Mouse (Mus musculus) myocyte (in vitro differentiated cells): ENCODE data around the gene Nr1h3. TPM values are rescaled to one million over a fixed set of nuclear protein-coding genes. Genes with fewer than 3 reads are reported as not detected.
A peak's percentile ranks its signal among the peaks of the same experiment; 100 is the strongest.

Source experiments
- H3K27me3 ChIP-seq: one replicate; pipeline ENCODE4 v1.6.1; 2011; ENCODE audit not compliant: control insufficient read depth, insufficient read depth, insufficient read length
- H3K36me3 ChIP-seq: one replicate; pipeline ENCODE4 v1.6.1; 2011; ENCODE audit not compliant: control insufficient read depth, insufficient read depth
- H3K4me2 ChIP-seq: one replicate; pipeline ENCODE4 v1.6.1; 2011; ENCODE audit warnings: low read depth, control low read depth
- H3K4me3 ChIP-seq: one replicate; pipeline ENCODE4 v1.5.1; 2011; ENCODE audit warnings: mild to moderate bottlenecking, control low read depth, moderate library complexity
- H3K79me2 ChIP-seq: one replicate; pipeline ENCODE4 v1.6.1; 2011; ENCODE audit not compliant: control insufficient read depth, insufficient read depth
- H3ac ChIP-seq: one replicate; pipeline ENCODE4 v1.6.1; 2011; ENCODE audit not compliant: control insufficient read depth, insufficient read length
- CEBPB ChIP-seq: IDR thresholded peaks from 2 replicates; pipeline ENCODE4 v1.6.1; 2011; ENCODE audit warnings: mild to moderate bottlenecking, moderate library complexity; ENCODE audit not compliant: poor library complexity, insufficient read depth, severe bottlenecking
- E2F4 ChIP-seq: IDR thresholded peaks from one replicate; pipeline ENCODE4 v1.6.1; 2011; ENCODE audit warnings: mild to moderate bottlenecking, control low read depth, moderate library complexity; ENCODE audit not compliant: insufficient read depth
- MAX ChIP-seq: IDR thresholded peaks from one replicate; pipeline ENCODE4 v1.6.1; 2011; ENCODE audit warnings: low read depth, mild to moderate bottlenecking, control low read depth
- MYOD1 ChIP-seq, 3 experiments: IDR thresholded peaks; one replicate each; pipeline ENCODE4 v1.6.1; 2011; ENCODE audit warnings: control low read depth in 2 of 3, low read depth in 2 of 3, mild to moderate bottlenecking in 2 of 3, moderate library complexity in 1 of 3; ENCODE audit not compliant: insufficient read length in 2 of 3, control insufficient read depth in 1 of 3
- MYOG ChIP-seq, 3 experiments: IDR thresholded peaks; one replicate each; pipeline ENCODE4 v1.6.1; 2011; ENCODE audit warnings: control low read depth in 2 of 3, low read depth in 2 of 3, mild to moderate bottlenecking in 2 of 3; ENCODE audit not compliant: insufficient read length in 2 of 3, control insufficient read depth in 1 of 3, insufficient read depth in 1 of 3
- POLR2A ChIP-seq: IDR thresholded peaks from one replicate; pipeline ENCODE4 v1.6.1; 2011; ENCODE audit warnings: low read depth, mild to moderate bottlenecking, control low read depth, moderate library complexity; ENCODE audit not compliant: insufficient read length
- POLR2AphosphoS2 ChIP-seq: IDR thresholded peaks from one replicate; pipeline ENCODE4 v1.6.1; 2011; ENCODE audit warnings: low read depth, control low read depth; ENCODE audit not compliant: insufficient read length
- REST ChIP-seq: IDR thresholded peaks from one replicate; pipeline ENCODE4 v1.6.1; 2011; ENCODE audit warnings: mild to moderate bottlenecking, control low read depth, moderate library complexity; ENCODE audit not compliant: insufficient read depth, insufficient read length
- SRF ChIP-seq: IDR thresholded peaks from one replicate; pipeline ENCODE4 v1.6.1; 2011; ENCODE audit warnings: low read depth; ENCODE audit not compliant: control insufficient read depth, insufficient read length
- TCF12 ChIP-seq: IDR thresholded peaks from one replicate; pipeline ENCODE4 v1.6.1; 2011; ENCODE audit warnings: mild to moderate bottlenecking, control low read depth; ENCODE audit not compliant: poor library complexity, insufficient read depth, severe bottlenecking
- TCF3 ChIP-seq: IDR thresholded peaks from one replicate; pipeline ENCODE4 v1.6.1; 2011; ENCODE audit warnings: low read depth, control low read depth; ENCODE audit not compliant: insufficient read length
- USF1 ChIP-seq: IDR thresholded peaks from one replicate; pipeline ENCODE4 v1.6.1; 2011; ENCODE audit warnings: low read depth, mild to moderate bottlenecking, control low read depth, moderate library complexity
- polyA plus RNA-seq: library from polyadenylated mRNA; unstranded; fragments of >200 nt; fragmentation: generic; extraction: Trizol; gene quantifications from one replicate; pipeline ENCODE4 v1.2.1, GENCODE M21; 2012; ENCODE audit warnings: missing spikeins

Gene Nr1h3
- polyA plus RNA-seq, 1 experiment = 0.53 TPM

GRCm38 (mm10) chr2:91169587-91170322 lies 32.9 kb downstream of the Nr1h3 start:
- Histone ChIP-seq H3K79me2 (no peaks in the 10 kb centered on the region), H3K27me3 (no peaks in the 10 kb centered on the region), H3K4me3 (no peak overlapping the region), H3K4me2 (no peak overlapping the region), H3ac (no peak overlapping the region), H3K36me3 (peaks cover 16% of the 10 kb centered on the region)
- no peak for TF ChIP-seq MYOG (IDR thresholded peaks at IDR 0.05; ENCODE audit: control insufficient read depth in 1 of 3, insufficient read depth in 1 of 3, insufficient read length in 2 of 3, low read depth in 2 of 3)
- TF ChIP-seq POLR2A = no peak
- no peak for TF ChIP-seq POLR2AphosphoS2
- no peak for TF ChIP-seq SRF
- no peak for TF ChIP-seq E2F4
- TF ChIP-seq REST = no peak
- TF ChIP-seq TCF12 = no peak
- TF ChIP-seq USF1 = no peak
- TF ChIP-seq CEBPB = no peak
- no peak for TF ChIP-seq MYOD1 (IDR thresholded peaks at IDR 0.05; ENCODE audit: control insufficient read depth in 1 of 3, insufficient read length in 2 of 3, low read depth in 2 of 3)

- Histone ChIP-seq H3K27me3 (no peaks in the 10 kb centered on the region), H3K79me2 (no peaks in the 10 kb centered on the region), H3ac (no peak overlapping the region), H3K4me3 (no peak overlapping the region), H3K36me3 (peaks cover 22% of the 10 kb centered on the region), H3K4me2 (no peak overlapping the region)
- TF ChIP-seq CEBPB (0 out of 2 replicates have a peak, but pooled peaks have one; percentile 34), USF1 (no peak)
Measured at GRCm38 (mm10) chr2:91167629-91168028, 35.0 kb downstream of the Nr1h3 start.

DNA sequence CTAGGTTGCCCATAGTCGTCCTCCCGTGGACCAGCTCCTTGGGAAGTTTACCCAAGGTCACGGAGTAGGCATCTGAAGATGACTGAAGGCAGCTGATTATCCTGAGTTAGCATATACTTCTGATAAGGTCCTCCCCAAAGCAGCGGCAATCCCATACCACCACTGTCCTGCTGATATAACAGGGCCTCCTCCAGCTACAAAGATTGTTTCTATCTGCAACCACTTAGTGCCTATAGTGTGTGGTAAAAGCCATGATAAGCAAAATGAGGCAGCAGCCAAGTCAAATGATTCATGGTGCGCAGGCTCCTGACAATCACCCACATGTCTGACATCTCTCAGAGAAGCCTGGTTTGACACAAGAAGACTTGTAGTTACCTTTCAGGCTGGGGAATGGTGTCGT lies 37.6 kb downstream of the Nr1h3 start:
- no peak for TF ChIP-seq TCF3
- no peak for TF ChIP-seq SRF
- no peak for TF ChIP-seq E2F4
- TF ChIP-seq REST = no peak
- no peak for TF ChIP-seq MYOD1 (IDR thresholded peaks at IDR 0.05; ENCODE audit: control insufficient read depth in 1 of 3, insufficient read length in 2 of 3, low read depth in 2 of 3)
- TF ChIP-seq TCF12 = no peak
- no peak for TF ChIP-seq POLR2AphosphoS2
- TF ChIP-seq MAX = no peak
- TF ChIP-seq MYOG (IDR thresholded peaks at IDR 0.05; ENCODE audit: control insufficient read depth in 1 of 3, insufficient read depth in 1 of 3, insufficient read length in 2 of 3, low read depth in 2 of 3) = no peak
- TF ChIP-seq POLR2A = no peak
- no peak for TF ChIP-seq CEBPB
- TF ChIP-seq USF1 = no peak
- peaks cover 30% of the 10 kb centered on the region for H3K36me3 ChIP-seq
- no peak overlapping the region for H3K4me2 ChIP-seq
- no peak overlapping the region for H3ac ChIP-seq
- H3K27me3 ChIP-seq = no peaks in the 10 kb centered on the region
- H3K4me3 ChIP-seq = no peak overlapping the region
- no peaks in the 10 kb centered on the region for H3K79me2 ChIP-seq

DNA sequence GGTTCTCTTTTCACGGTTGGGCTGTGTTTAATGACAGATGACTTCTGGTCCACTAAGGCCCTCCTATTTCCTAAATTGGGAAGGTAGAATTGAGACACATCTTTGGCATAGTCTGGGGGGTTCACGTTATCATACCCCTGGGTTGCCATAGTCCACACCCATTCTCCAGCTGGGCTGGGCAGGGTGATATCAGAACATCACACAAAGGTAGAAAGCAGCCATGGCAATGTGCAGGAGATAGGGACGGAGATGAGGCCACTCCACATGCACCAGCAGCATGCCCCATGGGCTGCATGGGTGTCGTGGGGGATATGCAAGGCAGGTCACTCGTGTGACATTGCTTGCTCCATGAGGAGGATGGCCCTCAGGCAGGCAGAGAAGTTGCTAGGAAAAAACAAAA lies 39.1 kb downstream of the Nr1h3 start:
- H3K4me2 ChIP-seq = no peak overlapping the region
- H3K79me2 ChIP-seq = no peaks in the 10 kb centered on the region
- H3ac ChIP-seq = no peak overlapping the region
- no peak for TF ChIP-seq POLR2AphosphoS2
- TF ChIP-seq CEBPB = no peak
- no peak for TF ChIP-seq MYOD1 (IDR thresholded peaks at IDR 0.05; ENCODE audit: control insufficient read depth in 1 of 3, insufficient read length in 2 of 3, low read depth in 2 of 3)
- no peak for TF ChIP-seq USF1
- no peak for TF ChIP-seq POLR2A
- TF ChIP-seq MAX = no peak
- TF ChIP-seq TCF12 = no peak
- TF ChIP-seq SRF = no peak
- TF ChIP-seq REST = no peak
- TF ChIP-seq MYOG (IDR thresholded peaks at IDR 0.05; ENCODE audit: control insufficient read depth in 1 of 3, insufficient read depth in 1 of 3, insufficient read length in 2 of 3, low read depth in 2 of 3) = no peak
- TF ChIP-seq E2F4 = no peak
- no peak for TF ChIP-seq TCF3
- peaks cover 30% of the 10 kb centered on the region for H3K36me3 ChIP-seq
- no peaks in the 10 kb centered on the region for H3K27me3 ChIP-seq
- H3K4me3 ChIP-seq = no peak overlapping the region

GRCm38 (mm10) chr2:91162952-91163351 lies 39.7 kb downstream of the Nr1h3 start:
- H3K4me2 ChIP-seq = no peak overlapping the region
- TF ChIP-seq REST (no peak), TCF3 (no peak), MAX (no peak), TCF12 (no peak), POLR2A (no peak)
- H3K79me2 ChIP-seq = no peaks in the 10 kb centered on the region
- no peak overlapping the region for H3K4me3 ChIP-seq
- H3ac ChIP-seq = no peak overlapping the region
- H3K27me3 ChIP-seq = no peaks in the 10 kb centered on the region
- peaks cover 30% of the 10 kb centered on the region for H3K36me3 ChIP-seq
